Comparison of ENCODE assay signal across 16 mouse cellular contexts in genomic region chr8:26813198-26813815, GRCm38 (mm10).
A peak's percentile ranks its signal among the peaks of the same experiment; 100 is the strongest.
DNase-seq lines count a peak whose midpoint lies in the region; TF ChIP-seq lines count a peak whose summit lies in the region.
"Had no signal": no experiment of that assay in that cellular context is flagged by ENCODE, and none has a peak within 500 bp of the region (broad histone marks: within the 10 kb centered on the region; RNA-seq: fewer than 3 reads in every experiment).

No protein-coding gene starts in this region.

- no peaks in the 10 kb centered on the region for H3K36me3 ChIP-seq in heart, embryonic 10.5 days
- no peaks in the 10 kb centered on the region for H3K36me3 ChIP-seq in myocyte (ENCODE audit: control insufficient read depth, insufficient read depth)
- H3K36me3 ChIP-seq: embryonic facial prominence, embryonic 13.5 days; limb, embryonic 10.5 days had no signal

- WGBS in heart, embryonic 10.5 days = 30% methylated on average over 9 of the region's 9 CpGs
- WGBS in lung, adult 2 months = 63% methylated on average over 9 of the region's 9 CpGs

- no peaks in the 10 kb centered on the region for H3K79me2 ChIP-seq in myocyte (ENCODE audit: control insufficient read depth, insufficient read depth)

- H3K4me1 ChIP-seq in heart, embryonic 10.5 days = peaks cover 43% of the 10 kb centered on the region
- H3K4me1 ChIP-seq in lung, adult 2 months (ENCODE audit: control insufficient read depth, insufficient read depth, low read length) = no peaks in the 10 kb centered on the region

- no peaks in the 10 kb centered on the region for H3K9me3 ChIP-seq in heart, embryonic 10.5 days
- H3K9me3 ChIP-seq: embryonic facial prominence, embryonic 13.5 days; limb, embryonic 10.5 days had no signal

- peak; percentile 86 for DNase-seq in heart, embryonic 10.5 days (ENCODE audit: low spot score)
- DNase-seq in heart, adult 8-10 months (ENCODE audit: low spot score) = no peak
- DNase-seq in lung, postnatal 14 days = peak; percentile 37
- no peak for DNase-seq in lung, adult 2 months
- peak; percentile 40 to 52 for DNase-seq in adrenal gland, adult 18-20 months (ENCODE audit: low spot score in 2 of 2)
- DNase-seq in testis, postnatal 10 days (ENCODE audit: low spot score) = no peak
- DNase-seq in cerebellum, adult 18-20 months = no peak
- DNase-seq: kidney, adult 8-10 months; kidney, postnatal 4 days; right cerebral cortex, postnatal 4 days; thymus, postnatal 4 days had no signal

- H3K27ac ChIP-seq in heart, embryonic 10.5 days = no peak overlapping the region
- H3K27ac ChIP-seq: embryonic facial prominence, embryonic 13.5 days; hindbrain, postnatal 0 days; limb, embryonic 10.5 days; liver, embryonic 14.5 days had no signal

- H3K4me3 ChIP-seq in heart, embryonic 10.5 days = no peak overlapping the region
- H3K4me3 ChIP-seq in lung, adult 2 months (replicated peaks; ENCODE audit: extremely low read depth, low read depth, low read length) = no peak overlapping the region
- no peak overlapping the region for H3K4me3 ChIP-seq in myocyte
- H3K4me3 ChIP-seq: embryonic facial prominence, embryonic 13.5 days; limb, embryonic 10.5 days had no signal

- TF ChIP-seq CTCF in lung, adult 2 months (IDR thresholded peaks at IDR 0.05; ENCODE audit: insufficient read depth, low read length) = no peak

- peaks cover 45% of the 10 kb centered on the region for H3K27me3 ChIP-seq in heart, embryonic 10.5 days (ENCODE audit: insufficient read depth, poor library complexity, severe bottlenecking)
- no peaks in the 10 kb centered on the region for H3K27me3 ChIP-seq in myocyte (ENCODE audit: control insufficient read depth, insufficient read depth, insufficient read length)

- no peak for TF ChIP-seq POLR2A in lung, adult 2 months (IDR thresholded peaks at IDR 0.05; ENCODE audit: borderline replicate concordance, extremely low read depth, low read depth, low read length)
- no peak for TF ChIP-seq POLR2A in myocyte (IDR thresholded peaks at IDR 0.05; ENCODE audit: insufficient read length, low read depth)

- H3ac ChIP-seq in myocyte (ENCODE audit: control insufficient read depth, insufficient read length) = no peak overlapping the region

- peak overlapping the region; percentile 60 for H3K4me2 ChIP-seq in myocyte (ENCODE audit: low read depth)
- H3K4me2 ChIP-seq: embryonic facial prominence, embryonic 13.5 days had no signal

TF ChIP-seq in myocyte, 11 proteins besides CTCF, POLR2A, EP300 and RAD21:
- TF ChIP-seq TCF3 (IDR thresholded peaks at IDR 0.05; ENCODE audit: insufficient read length, low read depth) (peak; percentile 60), MYOG (IDR thresholded peaks at IDR 0.05; ENCODE audit: control insufficient read depth in 1 of 3, insufficient read depth in 1 of 3, insufficient read length in 2 of 3, low read depth in 2 of 3) (peak in 2 of 3 experiments; percentile 19 to 87), TCF12 (IDR thresholded peaks at IDR 0.05; ENCODE audit: insufficient read depth, poor library complexity, severe bottlenecking) (peak; percentile 64), MAX (IDR thresholded peaks at IDR 0.05; ENCODE audit: low read depth) (no peak), SRF (IDR thresholded peaks at IDR 0.05; ENCODE audit: control insufficient read depth, insufficient read length, low read depth) (no peak), CEBPB (IDR thresholded peaks at IDR 0.05; ENCODE audit: insufficient read depth, poor library complexity, severe bottlenecking) (0 out of 2 replicates have a peak, but pooled peaks have one; percentile 39), USF1 (IDR thresholded peaks at IDR 0.05; ENCODE audit: low read depth) (peak; percentile 80), MYOD1 (IDR thresholded peaks at IDR 0.05; ENCODE audit: control insufficient read depth in 1 of 3, insufficient read length in 2 of 3, low read depth in 2 of 3) (peak in 2 of 3 experiments; percentile 66 to 91), POLR2AphosphoS2 (IDR thresholded peaks at IDR 0.05; ENCODE audit: insufficient read length, low read depth) (no peak)

Comparison
In these comparisons a context has a peak if more than half of its experiments do, and no peak if none do; other contexts are left out.
1. DNase-seq: peak in heart, embryonic 10.5 days (single experiment), lung, postnatal 14 days (single experiment) and adrenal gland, adult 18-20 months (2 of 2); none in heart, adult 8-10 months (single experiment), lung, adult 2 months (single experiment), testis, postnatal 10 days (single experiment) and cerebellum, adult 18-20 months (0 of 2).